Mouse (Mus musculus): ENCODE data around the gene 2310046K23Rik. TPM values are rescaled to one million over a fixed set of nuclear protein-coding genes. Genes with fewer than 3 reads are reported as not detected.

The 2310046K23Rik gene
- polyA plus RNA-seq (2015; fragmentation: Nextera tagmentation; extraction: Ambion mirVana), result not detected in 2 replicates

GRCm38 (mm10) chr3:92534411-92534810 is at the start of gene 2310046K23Rik:
Gene 2310046K23Rik (minus strand): TSS chr3:92534511.
- 83% methylated on average over 3 of the region's 3 CpGs for WGBS
- H3K4me3 ChIP-seq (ENCODE audit: low read length), result no peak within 1 kb of the TSS
- H3K27me3 ChIP-seq (ENCODE audit: insufficient read depth, low read length), result no peaks in the 10 kb centered on the region

DNA sequence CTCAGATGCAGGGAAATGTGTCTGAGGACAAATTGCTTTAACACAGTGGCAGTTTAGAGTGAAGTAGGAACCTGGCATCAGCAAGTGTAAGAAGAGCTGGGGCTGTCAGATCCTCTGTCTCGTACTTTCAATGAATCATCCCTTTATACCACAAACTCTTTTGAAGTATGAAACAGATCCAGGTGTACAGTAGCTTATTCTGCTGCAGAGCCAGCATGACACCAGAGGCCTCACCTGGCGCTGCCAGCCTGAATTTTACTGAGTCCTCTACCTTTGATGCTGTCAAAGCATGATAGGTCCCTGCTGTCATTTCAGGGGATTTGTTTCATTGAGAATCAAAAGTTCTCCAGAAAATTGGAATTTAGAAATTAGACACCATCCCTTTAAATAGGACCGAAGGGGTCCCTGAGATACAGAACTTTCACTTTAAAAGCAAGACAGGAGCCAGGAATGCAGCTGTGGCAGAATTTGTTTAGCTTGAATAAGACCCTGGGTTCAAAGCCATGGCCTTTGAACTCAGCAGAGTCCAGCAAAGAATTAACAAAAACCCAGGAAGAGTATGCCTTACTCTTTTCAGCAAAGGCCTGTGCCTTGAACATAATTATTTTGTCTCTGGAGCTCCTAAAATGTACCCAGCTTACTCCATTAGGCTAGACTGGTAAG is 49.0 kb upstream of the 2310046K23Rik start:
- H3K9me3 ChIP-seq (ENCODE audit: low read length), result no peaks in the 10 kb centered on the region
- no peaks in the 10 kb centered on the region for H3K36me3 ChIP-seq (ENCODE audit: insufficient read depth, low read length)
- no peak overlapping the region for H3K4me3 ChIP-seq (ENCODE audit: low read length)
- no peaks in the 10 kb centered on the region for H3K27me3 ChIP-seq (ENCODE audit: insufficient read depth, low read length)
- H3K4me2 ChIP-seq (replicated peaks; ENCODE audit: low read depth, low read length), result no peak overlapping the region
- no peak overlapping the region for H3K9ac ChIP-seq (replicated peaks; ENCODE audit: low read length)
- 52% methylated on average over 3 of the region's 3 CpGs for WGBS
- no peak for ATAC-seq (ENCODE audit: low FRiP score, low TSS enrichment)
- no peaks in the 10 kb centered on the region for H3K4me1 ChIP-seq (ENCODE audit: insufficient read depth, low read length)
- no peak overlapping the region for H3K27ac ChIP-seq (ENCODE audit: low read length)

More at GRCm38 (mm10) chr3:92534411-92534810, at the start of gene 2310046K23Rik:
- no peaks in the 10 kb centered on the region for H3K4me1 ChIP-seq (ENCODE audit: insufficient read depth, low read length)
- no peak for ATAC-seq (ENCODE audit: low FRiP score, low TSS enrichment)
- H3K36me3 ChIP-seq (ENCODE audit: insufficient read depth, low read length), result no peaks in the 10 kb centered on the region
- H3K27ac ChIP-seq (ENCODE audit: low read length), result no peak within 1 kb of the TSS
- no peak within 1 kb of the TSS for H3K4me2 ChIP-seq (replicated peaks; ENCODE audit: low read depth, low read length)
- H3K9me3 ChIP-seq (ENCODE audit: low read length), result no peaks in the 10 kb centered on the region
- H3K9ac ChIP-seq (replicated peaks; ENCODE audit: low read length), result no peak within 1 kb of the TSS

DNA sequence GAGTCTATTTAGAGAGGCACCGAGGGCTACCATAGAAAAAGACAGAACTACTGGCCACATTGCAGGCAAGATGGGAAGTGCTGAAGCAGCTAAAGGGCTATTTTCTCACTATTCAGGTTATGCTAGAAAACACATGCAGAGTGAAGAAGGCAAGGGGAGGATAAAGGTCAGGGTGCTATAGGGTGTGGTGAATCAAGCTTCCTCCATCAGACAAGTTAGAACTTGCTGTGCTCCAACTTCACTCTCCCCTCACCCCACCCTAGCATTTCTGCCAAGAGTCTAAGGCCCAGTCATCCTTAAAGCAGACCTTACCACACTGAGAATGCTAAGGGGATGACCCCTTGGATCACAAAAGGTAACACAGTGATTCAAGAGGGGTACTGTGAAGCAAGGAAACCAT is 45.2 kb upstream of the 2310046K23Rik start:
- no peak overlapping the region for H3K4me2 ChIP-seq (replicated peaks; ENCODE audit: low read depth, low read length)
- H3K4me1 ChIP-seq (ENCODE audit: insufficient read depth, low read length), result no peaks in the 10 kb centered on the region
- H3K9ac ChIP-seq (replicated peaks; ENCODE audit: low read length), result no peak overlapping the region
- no peak overlapping the region for H3K4me3 ChIP-seq (ENCODE audit: low read length)
- ATAC-seq (ENCODE audit: low FRiP score, low TSS enrichment), result no peak
- 74% methylated on average over 1 of the region's 1 CpGs for WGBS
- H3K27me3 ChIP-seq (ENCODE audit: insufficient read depth, low read length), result no peaks in the 10 kb centered on the region
- no peaks in the 10 kb centered on the region for H3K36me3 ChIP-seq (ENCODE audit: insufficient read depth, low read length)
- H3K9me3 ChIP-seq (ENCODE audit: low read length), result no peaks in the 10 kb centered on the region
- H3K27ac ChIP-seq (ENCODE audit: low read length), result no peak overlapping the region

DNA sequence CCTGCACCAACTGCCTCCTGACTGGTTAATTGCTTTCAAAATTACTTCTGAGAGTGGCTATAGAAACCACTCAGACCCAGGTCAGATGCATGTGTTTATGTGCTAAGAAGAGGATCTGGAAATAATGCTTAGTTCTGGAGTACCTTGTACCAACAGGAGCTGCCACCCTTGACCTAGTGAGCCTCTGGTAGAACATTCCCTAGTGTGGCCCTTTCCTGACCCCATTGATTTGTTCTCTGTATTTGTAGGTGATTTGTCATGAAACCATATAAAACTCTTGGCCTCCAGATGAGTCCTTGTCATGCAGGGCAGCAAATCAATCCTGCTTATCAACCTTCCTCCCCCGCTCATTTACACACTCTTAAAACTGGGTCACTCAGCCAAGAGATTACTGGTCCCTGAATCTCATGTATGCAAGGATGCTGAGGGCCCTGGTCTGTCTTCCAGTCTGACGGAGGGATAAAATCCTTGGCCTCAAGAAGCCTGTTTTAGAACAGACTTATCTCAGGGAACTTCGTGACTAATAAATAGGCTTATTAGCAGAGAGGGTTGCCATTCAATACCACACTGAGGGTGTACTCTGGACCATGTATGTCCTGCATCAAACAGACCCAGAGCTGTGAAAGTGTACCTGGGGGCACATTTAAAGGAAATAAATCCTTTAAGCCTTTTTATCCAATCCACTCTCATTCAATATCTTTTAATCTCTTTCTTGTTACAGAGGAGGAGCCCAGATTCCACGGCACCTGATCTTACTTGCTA is 44.5 kb upstream of the 2310046K23Rik start:
- no peak overlapping the region for H3K4me2 ChIP-seq (replicated peaks; ENCODE audit: low read depth, low read length)
- H3K36me3 ChIP-seq (ENCODE audit: insufficient read depth, low read length), result no peaks in the 10 kb centered on the region
- no peak for ATAC-seq (ENCODE audit: low FRiP score, low TSS enrichment)
- WGBS, result 70% methylated on average over 4 of the region's 4 CpGs
- no peak overlapping the region for H3K9ac ChIP-seq (replicated peaks; ENCODE audit: low read length)
- H3K4me3 ChIP-seq (ENCODE audit: low read length), result no peak overlapping the region
- H3K4me1 ChIP-seq (ENCODE audit: insufficient read depth, low read length), result no peaks in the 10 kb centered on the region
- no peaks in the 10 kb centered on the region for H3K27me3 ChIP-seq (ENCODE audit: insufficient read depth, low read length)
- H3K27ac ChIP-seq (ENCODE audit: low read length), result no peak overlapping the region
- H3K9me3 ChIP-seq (ENCODE audit: low read length), result no peaks in the 10 kb centered on the region

DNA sequence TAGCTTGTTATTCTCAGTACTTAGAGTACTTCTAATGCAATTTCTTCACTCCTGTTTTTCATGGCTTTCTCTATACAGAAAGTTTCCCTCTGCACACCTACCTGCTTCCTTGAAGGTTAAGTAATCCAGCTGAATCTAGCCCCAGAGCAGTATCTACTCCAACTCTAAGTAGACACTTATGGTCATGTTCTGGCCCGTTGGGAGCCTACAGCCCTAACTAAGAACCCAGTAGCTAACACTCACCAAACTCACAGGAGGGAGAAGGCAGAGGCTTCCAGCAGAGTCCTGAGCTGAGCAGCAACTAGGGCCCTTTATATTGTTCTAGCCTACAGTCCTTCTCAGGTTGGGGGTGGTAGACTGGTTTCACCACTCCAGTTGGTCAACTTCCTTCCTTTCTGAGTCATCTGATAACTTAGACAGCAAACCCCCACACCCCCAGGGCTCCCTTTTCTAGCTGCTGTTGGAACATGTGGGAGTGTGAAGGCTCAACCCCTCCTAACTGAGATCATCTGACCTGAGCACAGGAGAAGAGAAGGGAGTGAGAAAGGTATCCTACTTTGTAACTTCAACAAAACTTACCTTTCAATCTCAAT is 39.2 kb upstream of the 2310046K23Rik start, which contains the start of gene Ivl:
TSS of gene Ivl (minus strand) at position 287 of the 593 bp plus-strand sequence.
- H3K9me3 ChIP-seq (ENCODE audit: low read length), result no peaks in the 10 kb centered on the region
- no peak within 1 kb of the TSS for H3K4me3 ChIP-seq (ENCODE audit: low read length)
- no peak within 1 kb of the TSS for H3K9ac ChIP-seq (replicated peaks; ENCODE audit: low read length)
- peaks cover 14% of the 10 kb centered on the region for H3K4me1 ChIP-seq (ENCODE audit: insufficient read depth, low read length)
- H3K36me3 ChIP-seq (ENCODE audit: insufficient read depth, low read length), result no peaks in the 10 kb centered on the region
- no peaks in the 10 kb centered on the region for H3K27me3 ChIP-seq (ENCODE audit: insufficient read depth, low read length)
- H3K4me2 ChIP-seq (replicated peaks; ENCODE audit: low read depth, low read length), result no peak within 1 kb of the TSS
- no peak within 1 kb of the TSS; the same call in 1 of the 2 replicates for H3K27ac ChIP-seq (ENCODE audit: low read length)
- ATAC-seq (ENCODE audit: low FRiP score, low TSS enrichment), result no peak
- WGBS, result 80% methylated on average over 1 of the region's 1 CpGs

- ATAC-seq (ENCODE audit: low FRiP score, low TSS enrichment), result peak; percentile 65
- Histone ChIP-seq H3K36me3 (ENCODE audit: insufficient read depth, low read length) (no peaks in the 10 kb centered on the region), H3K27me3 (ENCODE audit: insufficient read depth, low read length) (no peaks in the 10 kb centered on the region), H3K27ac (ENCODE audit: low read length) (no peak overlapping the region; the same call in 1 of the 2 replicates), H3K4me3 (ENCODE audit: low read length) (no peak overlapping the region), H3K4me2 (replicated peaks; ENCODE audit: low read depth, low read length) (no peak overlapping the region), H3K4me1 (ENCODE audit: insufficient read depth, low read length) (peaks cover 14% of the 10 kb centered on the region), H3K9me3 (ENCODE audit: low read length) (no peaks in the 10 kb centered on the region), H3K9ac (replicated peaks; ENCODE audit: low read length) (no peak overlapping the region)
- 19% methylated on average over 2 of the region's 2 CpGs for WGBS
These were observed 38.3 kb upstream of the 2310046K23Rik start for GRCm38 (mm10) chr3:92572514-92573155.

DNA sequence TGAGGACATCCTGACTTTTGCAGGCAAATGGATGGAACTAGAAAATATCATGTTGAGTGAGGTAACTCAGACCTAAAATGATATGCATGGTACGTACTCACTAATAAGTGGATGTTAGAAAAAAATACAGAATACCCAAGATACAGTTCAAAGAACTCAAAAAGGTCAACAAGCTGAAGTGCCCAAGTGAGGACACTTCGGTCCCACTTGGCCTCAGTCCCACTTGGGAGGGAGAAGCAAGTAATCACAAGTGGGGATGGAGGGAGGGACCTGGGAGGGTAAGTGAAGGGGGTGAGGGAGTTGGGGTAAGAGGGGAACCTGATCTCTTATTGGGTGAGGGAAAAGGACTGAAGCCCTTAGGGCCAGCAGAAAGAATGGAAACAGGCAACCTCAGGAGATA is 34.4 kb upstream of the 2310046K23Rik start:
- H3K4me1 ChIP-seq (ENCODE audit: insufficient read depth, low read length), result peaks cover 14% of the 10 kb centered on the region
- H3K4me2 ChIP-seq (replicated peaks; ENCODE audit: low read depth, low read length), result no peak overlapping the region
- H3K9me3 ChIP-seq (ENCODE audit: low read length), result no peaks in the 10 kb centered on the region
- H3K9ac ChIP-seq (replicated peaks; ENCODE audit: low read length), result no peak overlapping the region
- H3K27me3 ChIP-seq (ENCODE audit: insufficient read depth, low read length), result no peaks in the 10 kb centered on the region
- no peak overlapping the region for H3K4me3 ChIP-seq (ENCODE audit: low read length)
- 94% methylated on average over 2 of the region's 2 CpGs for WGBS
- no peak for ATAC-seq (ENCODE audit: low FRiP score, low TSS enrichment)
- no peak overlapping the region for H3K27ac ChIP-seq (ENCODE audit: low read length)
- no peaks in the 10 kb centered on the region for H3K36me3 ChIP-seq (ENCODE audit: insufficient read depth, low read length)

- no peaks in the 10 kb centered on the region for H3K27me3 ChIP-seq (ENCODE audit: insufficient read depth, low read length)
- no peak for ATAC-seq (ENCODE audit: low FRiP score, low TSS enrichment)
These were observed 31.1 kb upstream of the 2310046K23Rik start for GRCm38 (mm10) chr3:92565418-92565817.

DNA sequence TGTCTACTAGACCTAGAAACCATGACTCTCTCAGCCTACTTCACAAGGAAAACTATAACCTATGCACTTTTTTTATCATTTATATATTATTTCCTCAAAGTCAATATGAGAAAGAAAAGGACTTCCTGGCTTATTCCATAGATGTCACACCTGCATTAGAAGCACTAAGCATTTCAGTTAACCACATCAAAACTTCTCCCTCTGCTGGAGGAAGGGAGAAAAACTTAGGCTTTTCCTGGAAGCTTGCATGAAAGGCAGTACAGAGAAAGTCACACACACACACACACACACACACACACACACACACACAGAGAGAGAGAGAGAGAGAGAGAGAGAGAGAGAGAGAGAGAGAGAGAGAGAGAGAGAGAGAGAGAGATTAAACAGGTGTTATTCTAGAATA is 22.0 kb downstream of the 2310046K23Rik start:
- ATAC-seq (ENCODE audit: low FRiP score, low TSS enrichment), result no peak
- no peaks in the 10 kb centered on the region for H3K4me1 ChIP-seq (ENCODE audit: insufficient read depth, low read length)
- H3K9ac ChIP-seq (replicated peaks; ENCODE audit: low read length), result no peak overlapping the region
- H3K27me3 ChIP-seq (ENCODE audit: insufficient read depth, low read length), result no peaks in the 10 kb centered on the region
- H3K27ac ChIP-seq (ENCODE audit: low read length), result no peak overlapping the region
- no peaks in the 10 kb centered on the region for H3K9me3 ChIP-seq (ENCODE audit: low read length)
- no peak overlapping the region for H3K4me2 ChIP-seq (replicated peaks; ENCODE audit: low read depth, low read length)
- H3K4me3 ChIP-seq (ENCODE audit: low read length), result no peak overlapping the region
- H3K36me3 ChIP-seq (ENCODE audit: insufficient read depth, low read length), result no peaks in the 10 kb centered on the region

More at GRCm38 (mm10) chr3:92565418-92565817, 31.1 kb upstream of the 2310046K23Rik start:
- Histone ChIP-seq H3K4me3 (ENCODE audit: low read length) (no peak overlapping the region), H3K9me3 (ENCODE audit: low read length) (no peaks in the 10 kb centered on the region), H3K27ac (ENCODE audit: low read length) (no peak overlapping the region), H3K4me2 (replicated peaks; ENCODE audit: low read depth, low read length) (no peak overlapping the region), H3K36me3 (ENCODE audit: insufficient read depth, low read length) (no peaks in the 10 kb centered on the region), H3K4me1 (ENCODE audit: insufficient read depth, low read length) (no peaks in the 10 kb centered on the region), H3K9ac (replicated peaks; ENCODE audit: low read length) (no peak overlapping the region)
